11 mouse cellular contexts compared by ENCODE assay signal in genomic region chr8:94519021-94519420, GRCm38 (mm10). TPM values are rescaled to one million over a fixed set of nuclear protein-coding genes. Genes with fewer than 3 reads are reported as not detected.
DNase-seq lines count a peak whose midpoint lies in the region.
"Had no signal": no experiment of that assay in that cellular context is flagged by ENCODE, and none has a peak within 500 bp of the region (broad histone marks: within the 10 kb centered on the region; RNA-seq: fewer than 3 reads in every experiment).

No protein-coding gene starts in this region.

- peak; percentile 50 for DNase-seq in adrenal gland, adult 2 months
- DNase-seq in adrenal gland, postnatal 4 days (ENCODE audit: low spot score in 2 of 2), result no peak
- DNase-seq: adrenal gland, adult 8-10 months; adrenal gland, postnatal 25 days; B cell, adult 2 months; cerebellum, adult 11 months; cerebellum, adult 11-12 months; cerebellum, adult 18-20 months; cerebellum, adult 2 months; cerebellum, adult 8-10 months; cerebellum, adult 9-10 months had no signal

RNA-seq across cellular contexts. Expression of gene Cpne2, which starts 13.8 kb away (rescaled TPM):
- total RNA-seq in adrenal gland, adult 2 months (2021), result 10 to 100 TPM; 17.2 to 26.0 TPM
- polyA plus RNA-seq in adrenal gland, adult 2 months (2012; rRNA removed), result 82.7 and 87.2 TPM in 2 replicates
- 10 to 100 TPM; 18.1 to 20.4 TPM for total RNA-seq in adrenal gland, postnatal 4 days (2021)
